Comparison of ENCODE assay signal across 15 mouse cellular contexts in the genomic region with DNA sequence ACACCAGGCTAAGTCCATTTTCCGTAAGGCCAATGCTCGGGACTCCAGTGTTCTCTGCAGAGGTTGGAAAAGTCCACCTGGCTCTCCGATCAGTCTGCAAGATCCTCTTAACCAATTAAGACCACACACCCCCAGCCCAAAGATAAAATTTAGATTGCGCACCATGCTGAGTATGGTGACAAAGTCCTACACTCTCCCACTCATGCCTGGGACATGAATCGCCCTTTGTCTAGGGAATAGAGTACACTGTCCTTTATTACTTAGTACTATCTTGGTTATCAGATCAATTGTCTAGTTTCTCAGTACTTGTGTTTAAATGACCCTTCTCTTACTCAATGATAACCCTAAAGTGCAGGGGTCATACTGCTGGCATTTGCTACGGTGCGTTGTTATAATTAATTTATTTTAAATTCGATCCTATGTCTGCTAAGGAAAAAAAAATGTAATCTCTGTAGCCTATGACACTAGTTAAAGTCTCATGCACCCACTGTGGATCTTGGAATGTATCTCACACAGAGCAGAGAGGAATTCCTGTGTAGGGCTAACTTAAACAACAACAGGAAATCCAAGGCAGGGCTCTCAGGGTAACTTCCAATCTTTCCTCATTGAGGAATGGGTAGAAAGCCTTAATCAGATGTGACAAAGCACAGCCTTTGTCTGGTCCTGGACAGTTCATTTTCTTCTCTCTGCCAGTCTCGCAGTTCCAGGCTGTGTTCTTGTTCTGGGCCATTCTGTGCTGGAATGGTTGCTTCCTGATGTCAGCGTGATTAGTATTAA.
DNase-seq lines count a peak whose midpoint lies in the region; ATAC-seq and TF ChIP-seq lines count a peak whose summit lies in the region.
"Had no signal": no experiment of that assay in that cellular context is flagged by ENCODE, and none has a peak within 500 bp of the region (broad histone marks: within the 10 kb centered on the region; RNA-seq: fewer than 3 reads in every experiment).

No protein-coding gene starts in this region.

- H3K36me3 ChIP-seq in forebrain, postnatal 0 days (ENCODE audit: insufficient read depth) = no peaks in the 10 kb centered on the region
- H3K36me3 ChIP-seq in forebrain, embryonic 11.5 days (ENCODE audit: control insufficient read depth, insufficient read depth, low read length) = no peaks in the 10 kb centered on the region
- no peaks in the 10 kb centered on the region for H3K36me3 ChIP-seq in lung, embryonic 14.5 days (ENCODE audit: insufficient read depth)
- no peaks in the 10 kb centered on the region for H3K36me3 ChIP-seq in neural tube, embryonic 14.5 days (ENCODE audit: control insufficient read depth, insufficient read depth, low read length)
- H3K36me3 ChIP-seq: embryonic facial prominence, embryonic 13.5 days had no signal

- DNase-seq in forebrain, postnatal 0 days = no peak
- DNase-seq in forebrain, embryonic 11.5 days (ENCODE audit: low spot score) = no peak
- peak; percentile 26 for DNase-seq in lung, embryonic 14.5 days
- DNase-seq in lung, postnatal 4 days = no peak
- no peak for DNase-seq in neural tube, embryonic 10.5 days (ENCODE audit: extremely low spot score, low spot score)
- no peak for DNase-seq in urinary bladder, adult 18-20 months (ENCODE audit: low spot score in 2 of 2)
- DNase-seq in right cerebral cortex, postnatal 25 days = no peak
- DNase-seq: adrenal gland, postnatal 25 days; B cell, adult 2 months; cerebellum, adult 18-20 months; gastrocnemius, postnatal 36 days; right cerebral cortex, adult 18-20 months had no signal

- H3K4me2 ChIP-seq in forebrain, postnatal 0 days (ENCODE audit: low read depth) = no peak overlapping the region
- no peak overlapping the region for H3K4me2 ChIP-seq in forebrain, embryonic 11.5 days (ENCODE audit: low read depth, low read length, severe bottlenecking)
- H3K4me2 ChIP-seq in lung, embryonic 14.5 days = no peak overlapping the region
- H3K4me2 ChIP-seq in neural tube, embryonic 14.5 days (ENCODE audit: low read depth, low read length) = no peak overlapping the region
- H3K4me2 ChIP-seq: embryonic facial prominence, embryonic 13.5 days had no signal

- H3K9ac ChIP-seq in forebrain, postnatal 0 days = no peak overlapping the region
- H3K9ac ChIP-seq in forebrain, embryonic 11.5 days (ENCODE audit: low read length) = no peak overlapping the region
- H3K9ac ChIP-seq in lung, embryonic 14.5 days = no peak overlapping the region
- no peak overlapping the region for H3K9ac ChIP-seq in neural tube, embryonic 14.5 days (replicated peaks; ENCODE audit: low read depth, low read length)
- H3K9ac ChIP-seq: embryonic facial prominence, embryonic 13.5 days; liver, embryonic 14.5 days had no signal

- ATAC-seq in forebrain, postnatal 0 days = no peak
- ATAC-seq in forebrain, embryonic 11.5 days (replicated peaks; ENCODE audit: low FRiP score) = no peak
- no peak for ATAC-seq in lung, embryonic 14.5 days (ENCODE audit: insufficient read depth)
- ATAC-seq in neural tube, embryonic 14.5 days (ENCODE audit: low read depth) = no peak

- no peak for TF ChIP-seq CTCF in forebrain, postnatal 0 days (IDR thresholded peaks at IDR 0.05; ENCODE audit: low read depth)
- TF ChIP-seq CTCF in lung, embryonic 14.5 days (IDR thresholded peaks at IDR 0.05; ENCODE audit: low read depth) = no peak

- 0 out of 2 replicates have a peak overlapping the region, but pooled peaks have one; percentile 17 for H3K27ac ChIP-seq in forebrain, postnatal 0 days (ENCODE audit: low read depth, low read length)
- no peak overlapping the region for H3K27ac ChIP-seq in forebrain, embryonic 11.5 days (ENCODE audit: low read depth, low read length)
- H3K27ac ChIP-seq in lung, embryonic 14.5 days (ENCODE audit: low read depth) = no peak overlapping the region
- 0 out of 2 replicates have a peak overlapping the region, but pooled peaks have one; percentile 16 for H3K27ac ChIP-seq in neural tube, embryonic 14.5 days (ENCODE audit: low read depth, low read length)
- H3K27ac ChIP-seq: embryonic facial prominence, embryonic 13.5 days; liver, embryonic 14.5 days had no signal

- H3K9me3 ChIP-seq in forebrain, postnatal 0 days (ENCODE audit: low read length) = no peaks in the 10 kb centered on the region
- no peaks in the 10 kb centered on the region for H3K9me3 ChIP-seq in forebrain, embryonic 11.5 days (ENCODE audit: control insufficient read depth, low read length)
- H3K9me3 ChIP-seq in lung, embryonic 14.5 days (ENCODE audit: low read depth, low read length) = no peaks in the 10 kb centered on the region
- H3K9me3 ChIP-seq in neural tube, embryonic 14.5 days (ENCODE audit: control insufficient read depth, low read length) = no peaks in the 10 kb centered on the region
- H3K9me3 ChIP-seq: embryonic facial prominence, embryonic 13.5 days had no signal

- peaks cover 4% of the 10 kb centered on the region; the same call in 1 of the 2 replicates for H3K4me1 ChIP-seq in forebrain, postnatal 0 days (ENCODE audit: insufficient read depth)
- peaks cover 5% of the 10 kb centered on the region; the same call in 1 of the 2 replicates for H3K4me1 ChIP-seq in forebrain, embryonic 11.5 days (replicated peaks; ENCODE audit: control insufficient read depth, insufficient read depth, low read length)
- no peaks in the 10 kb centered on the region for H3K4me1 ChIP-seq in lung, embryonic 14.5 days (ENCODE audit: insufficient read depth)
- H3K4me1 ChIP-seq in neural tube, embryonic 14.5 days (ENCODE audit: control insufficient read depth, insufficient read depth, low read length) = 0 out of 2 replicates have a peak, but pooled peaks cover 3% of the 10 kb centered on the region
- H3K4me1 ChIP-seq: embryonic facial prominence, embryonic 13.5 days had no signal

- no peaks in the 10 kb centered on the region for H3K27me3 ChIP-seq in forebrain, postnatal 0 days (ENCODE audit: insufficient read depth, low read length)
- H3K27me3 ChIP-seq in forebrain, embryonic 11.5 days (ENCODE audit: control insufficient read depth, insufficient read depth, low read length) = no peaks in the 10 kb centered on the region
- H3K27me3 ChIP-seq in lung, embryonic 14.5 days (ENCODE audit: insufficient read depth, low read length) = no peaks in the 10 kb centered on the region
- no peaks in the 10 kb centered on the region for H3K27me3 ChIP-seq in neural tube, embryonic 14.5 days (ENCODE audit: control insufficient read depth, insufficient read depth, low read length)
- H3K27me3 ChIP-seq: embryonic facial prominence, embryonic 13.5 days had no signal

- 74% methylated on average over 10 of the region's 10 CpGs for WGBS in forebrain, postnatal 0 days
- WGBS in forebrain, embryonic 11.5 days = 69% methylated on average over 10 of the region's 10 CpGs
- 34% methylated on average over 10 of the region's 10 CpGs for WGBS in lung, embryonic 14.5 days
- WGBS in neural tube, embryonic 14.5 days = 76% methylated on average over 10 of the region's 10 CpGs

- H3K4me3 ChIP-seq in forebrain, postnatal 0 days (ENCODE audit: low read depth, low read length) = no peak overlapping the region
- no peak overlapping the region for H3K4me3 ChIP-seq in forebrain, embryonic 11.5 days (ENCODE audit: low read depth, low read length)
- H3K4me3 ChIP-seq in lung, embryonic 14.5 days (ENCODE audit: low read depth, low read length) = no peak overlapping the region
- H3K4me3 ChIP-seq in neural tube, embryonic 14.5 days (ENCODE audit: low read depth, low read length) = no peak overlapping the region
- H3K4me3 ChIP-seq: embryonic facial prominence, embryonic 13.5 days had no signal

Comparison
In these comparisons a context has a peak if more than half of its experiments do, and no peak if none do; other contexts are left out.
1. H3K27ac ChIP-seq: peak in forebrain, postnatal 0 days (single experiment) and neural tube, embryonic 14.5 days (single experiment); none in forebrain, embryonic 11.5 days (single experiment) and lung, embryonic 14.5 days (single experiment).